Mouse (Mus musculus): ENCODE measurements around the gene St6gal1. TPM values are rescaled to one million over a fixed set of nuclear protein-coding genes. Genes with fewer than 3 reads are reported as not detected.
A peak's percentile ranks its signal among the peaks of the same experiment; 100 is the strongest.

The St6gal1 gene
- polyA plus RNA-seq, 1 experiment from 2014 or later: 17.5 TPM

GRCm38 (mm10) chr16:23259580-23259979 is 35.0 kb downstream of the St6gal1 start:
- Histone ChIP-seq H3K27ac (replicated peaks) (peak overlapping the region; percentile 72), H3K27me3 (ENCODE audit: low read depth, poor library complexity, severe bottlenecking) (peaks cover 50% of the 10 kb centered on the region), H3K4me3 (peak overlapping the region; percentile 9; the same call in 1 of the 2 replicates), H3K36me3 (peaks cover 9% of the 10 kb centered on the region), H3K4me1 (peaks cover 59% of the 10 kb centered on the region), H3K9me3 (replicated peaks) (peaks cover 4% of the 10 kb centered on the region; the same call in 1 of the 2 replicates)
- DNase-seq (ENCODE audit: low spot score): no peak
- 19% methylated on average over 3 of the region's 3 CpGs for WGBS

GRCm38 (mm10) chr16:23262131-23262768 is 37.7 kb downstream of the St6gal1 start:
- Histone ChIP-seq H3K4me3 (no peak overlapping the region), H3K27ac (replicated peaks) (peak overlapping the region; percentile 38; the same call in 1 of the 2 replicates), H3K36me3 (peaks cover 15% of the 10 kb centered on the region), H3K9me3 (replicated peaks) (peaks cover 4% of the 10 kb centered on the region; the same call in 1 of the 2 replicates), H3K4me1 (peaks cover 54% of the 10 kb centered on the region), H3K27me3 (ENCODE audit: low read depth, poor library complexity, severe bottlenecking) (peaks cover 35% of the 10 kb centered on the region)
- WGBS: 3% methylated on average over 4 of the region's 10 CpGs
- DNase-seq (ENCODE audit: low spot score): no peak

- peaks cover 15% of the 10 kb centered on the region for H3K36me3 ChIP-seq
- H3K9me3 ChIP-seq (replicated peaks): peaks cover 4% of the 10 kb centered on the region; the same call in 1 of the 2 replicates
- DNase-seq (ENCODE audit: low spot score): no peak
- 29% methylated on average over 5 of the region's 5 CpGs for WGBS
- no peak overlapping the region for H3K4me3 ChIP-seq
- H3K4me1 ChIP-seq: peaks cover 48% of the 10 kb centered on the region
- no peak overlapping the region for H3K27ac ChIP-seq (replicated peaks)
- H3K27me3 ChIP-seq (ENCODE audit: low read depth, poor library complexity, severe bottlenecking): peaks cover 29% of the 10 kb centered on the region
Observed at GRCm38 (mm10) chr16:23262846-23263245, 38.3 kb downstream of the St6gal1 start.

- Histone ChIP-seq H3K27me3 (ENCODE audit: low read depth, poor library complexity, severe bottlenecking) (peaks cover 24% of the 10 kb centered on the region), H3K4me1 (peaks cover 38% of the 10 kb centered on the region), H3K4me3 (no peak overlapping the region), H3K9me3 (replicated peaks) (peaks cover 4% of the 10 kb centered on the region; the same call in 1 of the 2 replicates), H3K27ac (replicated peaks) (no peak overlapping the region), H3K36me3 (peaks cover 15% of the 10 kb centered on the region)
- 89% methylated on average over 12 of the region's 12 CpGs for WGBS
- no peak for DNase-seq (ENCODE audit: low spot score)
Observed at GRCm38 (mm10) chr16:23264999-23265398, 40.5 kb downstream of the St6gal1 start.

- 96% methylated on average over 6 of the region's 6 CpGs for WGBS
- no peak for DNase-seq (ENCODE audit: low spot score)
- no peak overlapping the region for H3K4me3 ChIP-seq
- peaks cover 15% of the 10 kb centered on the region for H3K36me3 ChIP-seq
- peaks cover 42% of the 10 kb centered on the region for H3K4me1 ChIP-seq
- H3K27me3 ChIP-seq (ENCODE audit: low read depth, poor library complexity, severe bottlenecking): peaks cover 20% of the 10 kb centered on the region
- H3K27ac ChIP-seq (replicated peaks): no peak overlapping the region
- H3K9me3 ChIP-seq (replicated peaks): peaks cover 4% of the 10 kb centered on the region; the same call in 1 of the 2 replicates
Observed at GRCm38 (mm10) chr16:23265481-23265880, 40.9 kb downstream of the St6gal1 start.

GRCm38 (mm10) chr16:23266293-23266692 is 41.8 kb downstream of the St6gal1 start:
- Histone ChIP-seq H3K27me3 (ENCODE audit: low read depth, poor library complexity, severe bottlenecking) (peaks cover 12% of the 10 kb centered on the region), H3K36me3 (peaks cover 15% of the 10 kb centered on the region), H3K27ac (replicated peaks) (no peak overlapping the region), H3K4me1 (peaks cover 48% of the 10 kb centered on the region), H3K4me3 (no peak overlapping the region), H3K9me3 (replicated peaks) (peaks cover 4% of the 10 kb centered on the region; the same call in 1 of the 2 replicates)
- WGBS: 96% methylated on average over 11 of the region's 11 CpGs
- no peak for DNase-seq (ENCODE audit: low spot score)

- Histone ChIP-seq H3K27me3 (ENCODE audit: low read depth, poor library complexity, severe bottlenecking) (peaks cover 6% of the 10 kb centered on the region), H3K4me3 (no peak overlapping the region), H3K27ac (replicated peaks) (no peak overlapping the region), H3K9me3 (replicated peaks) (peaks cover 4% of the 10 kb centered on the region; the same call in 1 of the 2 replicates), H3K36me3 (peaks cover 15% of the 10 kb centered on the region), H3K4me1 (peaks cover 48% of the 10 kb centered on the region)
- WGBS: 88% methylated on average over 4 of the region's 4 CpGs
- DNase-seq (ENCODE audit: low spot score): no peak
Observed at GRCm38 (mm10) chr16:23266896-23267295, 42.4 kb downstream of the St6gal1 start.

- Histone ChIP-seq H3K36me3 (peaks cover 15% of the 10 kb centered on the region), H3K27ac (replicated peaks) (no peak overlapping the region), H3K27me3 (ENCODE audit: low read depth, poor library complexity, severe bottlenecking) (peaks cover 3% of the 10 kb centered on the region; the same call in 1 of the 2 replicates), H3K4me1 (peaks cover 49% of the 10 kb centered on the region), H3K4me3 (no peak overlapping the region), H3K9me3 (replicated peaks) (peaks cover 4% of the 10 kb centered on the region; the same call in 1 of the 2 replicates)
- WGBS: 89% methylated on average over 7 of the region's 7 CpGs
- DNase-seq (ENCODE audit: low spot score): no peak
Observed at GRCm38 (mm10) chr16:23268231-23268630, 43.7 kb downstream of the St6gal1 start.

GRCm38 (mm10) chr16:23269056-23269983 is 44.8 kb downstream of the St6gal1 start:
- H3K4me3 ChIP-seq: no peak overlapping the region
- H3K36me3 ChIP-seq: peaks cover 9% of the 10 kb centered on the region
- 79% methylated on average over 17 of the region's 17 CpGs for WGBS
- DNase-seq (ENCODE audit: low spot score): no peak
- peak overlapping the region; percentile 83 for H3K27ac ChIP-seq (replicated peaks)
- peaks cover 3% of the 10 kb centered on the region; the same call in 1 of the 2 replicates for H3K27me3 ChIP-seq (ENCODE audit: low read depth, poor library complexity, severe bottlenecking)
- H3K4me1 ChIP-seq: peaks cover 60% of the 10 kb centered on the region
- 0 out of 2 replicates have a peak, but pooled peaks cover under 1% of the 10 kb centered on the region for H3K9me3 ChIP-seq (replicated peaks)

- H3K9me3 ChIP-seq (replicated peaks): no peaks in the 10 kb centered on the region
- peaks cover 63% of the 10 kb centered on the region for H3K4me1 ChIP-seq
- WGBS: 17% methylated on average over 10 of the region's 10 CpGs
- H3K27me3 ChIP-seq (ENCODE audit: low read depth, poor library complexity, severe bottlenecking): peaks cover 3% of the 10 kb centered on the region; the same call in 1 of the 2 replicates
- H3K27ac ChIP-seq (replicated peaks): peak overlapping the region; percentile 83
- DNase-seq (ENCODE audit: low spot score): peak; percentile 59
- H3K4me3 ChIP-seq: no peak overlapping the region
- 0 out of 2 replicates have a peak, but pooled peaks cover 6% of the 10 kb centered on the region for H3K36me3 ChIP-seq
Observed at GRCm38 (mm10) chr16:23269984-23270912, 45.7 kb downstream of the St6gal1 start.

- peak overlapping the region; percentile 83 for H3K27ac ChIP-seq (replicated peaks)
- no peaks in the 10 kb centered on the region for H3K9me3 ChIP-seq (replicated peaks)
- 0 out of 2 replicates have a peak, but pooled peaks cover 6% of the 10 kb centered on the region for H3K36me3 ChIP-seq
- peaks cover 3% of the 10 kb centered on the region; the same call in 1 of the 2 replicates for H3K27me3 ChIP-seq (ENCODE audit: low read depth, poor library complexity, severe bottlenecking)
- peaks cover 62% of the 10 kb centered on the region for H3K4me1 ChIP-seq
- no peak for DNase-seq (ENCODE audit: low spot score)
- H3K4me3 ChIP-seq: no peak overlapping the region
- 0% methylated on average over 3 of the region's 3 CpGs for WGBS
Observed at GRCm38 (mm10) chr16:23270913-23271253, 46.3 kb downstream of the St6gal1 start.

All from midbrain, embryonic 10.5 days (tissue).